Mouse (Mus musculus) lung, embryonic 15.5 days (tissue): ENCODE results near the gene Odc1. TPM values are rescaled to one million over a fixed set of nuclear protein-coding genes. Genes with fewer than 3 reads are reported as not detected.
A peak's percentile ranks its signal among the peaks of the same experiment; 100 is the strongest.

Experiments
- ATAC-seq: fragments of 200-750 bp; cut with Nextera tagmentation; 2 replicates; pipeline ENCODE4 v1.8.0; 2017; ENCODE audit warnings: moderate number of reproducible peaks, borderline replicate concordance; ENCODE audit not compliant: low FRiP score, low TSS enrichment; ENCODE audit errors: extremely low read depth
- H3K27ac ChIP-seq: fragments of 300-500 bp; sonication (generic); 2 replicates; pipeline ENCODE4 v1.5.1; 2015; ENCODE audit warnings: moderate library complexity, mild to moderate bottlenecking, inconsistent platforms
- H3K27me3 ChIP-seq: fragments of 300-500 bp; sonication (generic); 2 replicates; pipeline ENCODE4 v1.6.1; 2015; ENCODE audit warnings: inconsistent platforms
- H3K36me3 ChIP-seq: fragments of 300-500 bp; sonication (generic); 2 replicates; pipeline ENCODE4 v1.6.1; 2015; ENCODE audit warnings: inconsistent platforms
- H3K4me1 ChIP-seq: fragments of 300-500 bp; sonication (generic); 2 replicates; pipeline ENCODE4 v1.6.1; 2015; ENCODE audit warnings: inconsistent platforms
- H3K4me2 ChIP-seq: fragments of 300-500 bp; sonication (generic); 2 replicates; pipeline ENCODE4 v1.6.1; 2015; ENCODE audit warnings: inconsistent platforms, mild to moderate bottlenecking, moderate library complexity
- H3K4me3 ChIP-seq: fragments of 300-500 bp; sonication (generic); 2 replicates; pipeline ENCODE4 v1.5.1; 2015; ENCODE audit warnings: mild to moderate bottlenecking, inconsistent platforms
- H3K9ac ChIP-seq: fragments of 300-500 bp; sonication (generic); 2 replicates; pipeline ENCODE4 v1.6.1; 2015; ENCODE audit warnings: inconsistent platforms
- H3K9me3 ChIP-seq: fragments of 300-500 bp; sonication (generic); 2 replicates; pipeline ENCODE4 v1.6.1; 2016; ENCODE audit warnings: inconsistent platforms
- WGBS: fragments of 180-500 bp; shearing (Covaris S2); methylation state at CpG from one replicate; pipeline ENCODE4 v1.1.7; 2015; 5-methylcytosine and 5-hydroxymethylcytosine counted together
- polyA plus RNA-seq: library from polyadenylated mRNA; unstranded; fragments of >200 nt; fragmentation: Nextera tagmentation; extraction: Ambion mirVana; gene quantifications from 2 replicates; pipeline ENCODE4 v1.2.1, GENCODE M21; 2015

Odc1 gene
- polyA plus RNA-seq, 1 experiment from 2014 or later = 192 TPM

DNA sequence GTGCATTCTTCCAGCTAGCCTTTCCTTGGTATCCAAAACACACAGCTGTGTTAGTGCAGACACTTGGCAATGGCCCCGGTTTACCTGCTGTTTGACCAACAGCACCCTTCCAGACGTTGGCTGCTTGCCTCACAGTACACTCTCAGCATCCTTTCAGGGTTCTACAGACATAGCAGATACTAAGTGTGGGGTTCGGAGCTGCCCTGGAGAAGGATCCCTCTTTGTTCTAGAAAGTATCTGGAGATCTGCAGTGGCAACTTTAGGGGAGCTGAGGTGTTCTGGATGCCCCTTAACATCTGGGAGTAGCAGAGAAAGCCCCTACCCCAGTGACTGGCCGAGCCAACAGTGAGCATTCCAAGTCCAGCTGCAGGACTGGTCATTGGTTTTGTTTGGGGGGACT, 30.0 kb downstream of the Odc1 start:
- ATAC-seq = no peak
- H3K36me3 ChIP-seq = no peaks in the 10 kb centered on the region

DNA sequence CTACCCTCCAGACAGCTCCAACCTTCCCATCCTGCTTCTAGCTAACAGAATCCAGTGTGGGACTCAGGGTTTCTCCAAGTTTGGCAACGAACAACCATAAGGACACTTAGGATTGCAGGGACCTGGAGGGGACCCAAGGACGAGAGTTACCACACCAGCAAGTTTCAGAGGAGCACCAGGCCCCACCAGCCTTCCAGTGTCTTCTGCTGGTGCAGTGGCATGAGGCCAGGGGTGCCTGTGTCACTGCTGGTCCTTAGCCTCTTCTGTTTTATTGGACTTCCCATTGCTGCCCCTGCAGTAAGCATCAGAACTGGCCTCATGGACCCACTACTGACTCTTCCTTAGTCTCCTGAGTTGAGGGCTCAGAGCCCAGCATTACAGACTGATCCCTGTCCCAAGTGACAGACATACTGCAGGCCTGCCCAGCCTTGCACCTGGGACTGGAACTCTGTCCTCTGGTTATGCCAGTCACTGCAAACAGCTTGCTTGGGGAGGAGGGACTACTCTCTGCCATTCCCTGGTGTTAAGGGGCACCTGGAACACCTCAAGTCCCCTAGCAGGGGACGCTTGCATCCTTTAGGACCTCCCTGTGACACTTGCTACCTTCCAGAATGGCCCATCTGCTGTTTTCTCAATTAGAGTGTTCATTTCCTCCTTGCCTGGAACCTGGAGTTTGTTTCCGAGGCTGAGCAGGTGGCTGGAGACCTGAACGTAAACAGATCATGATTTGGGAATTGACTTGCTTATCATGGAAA, 30.7 kb downstream of the Odc1 start:
- ATAC-seq = no peak
- Histone ChIP-seq H3K4me1 (peaks cover 9% of the 10 kb centered on the region; the same call in 1 of the 2 replicates), H3K27me3 (no peaks in the 10 kb centered on the region), H3K4me3 (no peak overlapping the region), H3K4me2 (no peak overlapping the region), H3K36me3 (no peaks in the 10 kb centered on the region), H3K9ac (no peak overlapping the region), H3K27ac (no peak overlapping the region), H3K9me3 (no peaks in the 10 kb centered on the region)
- WGBS = 49% methylated on average over 5 of the region's 5 CpGs

More for the DNA sequence above, 30.0 kb downstream of the Odc1 start:
- H3K4me2 ChIP-seq = no peak overlapping the region
- WGBS = 76% methylated on average over 4 of the region's 4 CpGs
- no peaks in the 10 kb centered on the region for H3K9me3 ChIP-seq
- H3K27me3 ChIP-seq = no peaks in the 10 kb centered on the region
- H3K4me3 ChIP-seq = no peak overlapping the region
- H3K9ac ChIP-seq = no peak overlapping the region
- no peak overlapping the region for H3K27ac ChIP-seq
- H3K4me1 ChIP-seq = peaks cover 9% of the 10 kb centered on the region; the same call in 1 of the 2 replicates

DNA sequence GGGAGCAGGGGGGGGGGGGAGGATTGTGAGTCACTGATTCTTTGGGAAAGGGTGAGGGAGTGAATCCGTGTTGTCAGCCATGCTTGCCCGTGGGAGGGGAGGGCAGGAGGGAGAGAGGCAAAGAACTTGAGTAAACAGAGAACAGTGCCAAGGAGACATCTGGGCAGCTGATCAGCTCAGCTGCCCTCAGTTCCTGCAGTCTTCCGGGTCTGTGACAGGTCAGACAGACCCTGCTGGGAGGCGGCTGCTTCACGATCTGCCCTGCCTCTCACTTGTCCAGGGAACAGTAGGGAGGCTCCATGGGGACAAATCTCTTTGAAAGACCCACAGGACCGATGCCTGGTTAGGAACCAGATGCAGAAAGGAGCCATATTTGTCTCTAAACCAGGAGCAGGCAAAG, 31.4 kb downstream of the Odc1 start:
- Histone ChIP-seq H3K9me3 (no peaks in the 10 kb centered on the region), H3K4me2 (peak overlapping the region; percentile 9; the same call in 1 of the 2 replicates), H3K27ac (no peak overlapping the region), H3K4me1 (peaks cover 9% of the 10 kb centered on the region; the same call in 1 of the 2 replicates), H3K4me3 (no peak overlapping the region), H3K27me3 (no peaks in the 10 kb centered on the region), H3K9ac (no peak overlapping the region), H3K36me3 (no peaks in the 10 kb centered on the region)
- ATAC-seq = peak; percentile 56; the same call in 1 of the 2 replicates
- WGBS = 5% methylated on average over 6 of the region's 6 CpGs

GRCm38 (mm10) chr12:17578601-17579000, 34.0 kb downstream of the Odc1 start:
- no peaks in the 10 kb centered on the region for H3K9me3 ChIP-seq
- H3K4me3 ChIP-seq = no peak overlapping the region
- H3K27me3 ChIP-seq = no peaks in the 10 kb centered on the region
- 34% methylated on average over 4 of the region's 4 CpGs for WGBS
- no peaks in the 10 kb centered on the region for H3K36me3 ChIP-seq
- H3K9ac ChIP-seq = no peak overlapping the region
- H3K27ac ChIP-seq = no peak overlapping the region
- H3K4me2 ChIP-seq = no peak overlapping the region
- peaks cover 9% of the 10 kb centered on the region; the same call in 1 of the 2 replicates for H3K4me1 ChIP-seq
- ATAC-seq = no peak

GRCm38 (mm10) chr12:17581001-17581400, 36.4 kb downstream of the Odc1 start:
- peaks cover 9% of the 10 kb centered on the region; the same call in 1 of the 2 replicates for H3K4me1 ChIP-seq
- WGBS = 57% methylated on average over 6 of the region's 6 CpGs
- no peaks in the 10 kb centered on the region for H3K36me3 ChIP-seq
- no peaks in the 10 kb centered on the region for H3K27me3 ChIP-seq
- ATAC-seq = no peak
- H3K9ac ChIP-seq = no peak overlapping the region
- H3K27ac ChIP-seq = no peak overlapping the region
- H3K4me3 ChIP-seq = no peak overlapping the region
- no peak overlapping the region for H3K4me2 ChIP-seq
- no peaks in the 10 kb centered on the region for H3K9me3 ChIP-seq

- 0 out of 2 replicates have a peak, but pooled peaks cover 2% of the 10 kb centered on the region for H3K4me1 ChIP-seq
- no peaks in the 10 kb centered on the region for H3K27me3 ChIP-seq
- H3K9me3 ChIP-seq = no peaks in the 10 kb centered on the region
- H3K4me2 ChIP-seq = no peak overlapping the region
- H3K36me3 ChIP-seq = no peaks in the 10 kb centered on the region
- H3K9ac ChIP-seq = no peak overlapping the region
- no peak for ATAC-seq
- H3K4me3 ChIP-seq = no peak overlapping the region
- no peak overlapping the region for H3K27ac ChIP-seq
- WGBS = 89% methylated on average over 4 of the region's 4 CpGs
Observed at GRCm38 (mm10) chr12:17582406-17582805, 37.8 kb downstream of the Odc1 start.

- no peak overlapping the region for H3K9ac ChIP-seq
- no peak overlapping the region for H3K4me3 ChIP-seq
- H3K27ac ChIP-seq = no peak overlapping the region
- no peak overlapping the region for H3K4me2 ChIP-seq
- 0 out of 2 replicates have a peak, but pooled peaks cover 2% of the 10 kb centered on the region for H3K4me1 ChIP-seq
- ATAC-seq = no peak
- H3K9me3 ChIP-seq = no peaks in the 10 kb centered on the region
- no peaks in the 10 kb centered on the region for H3K27me3 ChIP-seq
- no peaks in the 10 kb centered on the region for H3K36me3 ChIP-seq
- 26% methylated on average over 3 of the region's 3 CpGs for WGBS
Observed at GRCm38 (mm10) chr12:17583860-17584259, 39.3 kb downstream of the Odc1 start.

DNA sequence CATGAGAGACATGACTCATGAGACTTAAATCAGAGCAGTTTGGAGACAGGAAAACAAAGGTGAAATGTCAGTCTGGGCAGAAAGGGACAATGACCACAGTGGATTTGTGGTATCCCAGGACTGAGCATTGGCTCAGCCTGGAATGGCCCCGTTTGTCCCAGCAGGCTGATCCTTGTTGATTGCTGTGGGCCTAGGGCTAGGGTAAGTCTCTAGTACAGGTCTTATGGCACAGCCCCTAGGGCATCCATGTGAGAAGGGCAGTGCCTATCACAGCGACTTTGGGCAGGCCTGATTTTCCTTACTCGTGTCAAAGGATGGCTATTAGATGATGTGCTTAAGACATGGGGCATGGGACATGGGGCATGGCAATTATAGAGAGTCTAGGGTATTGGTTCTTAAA, 41.4 kb downstream of the Odc1 start:
- no peak for ATAC-seq

DNA sequence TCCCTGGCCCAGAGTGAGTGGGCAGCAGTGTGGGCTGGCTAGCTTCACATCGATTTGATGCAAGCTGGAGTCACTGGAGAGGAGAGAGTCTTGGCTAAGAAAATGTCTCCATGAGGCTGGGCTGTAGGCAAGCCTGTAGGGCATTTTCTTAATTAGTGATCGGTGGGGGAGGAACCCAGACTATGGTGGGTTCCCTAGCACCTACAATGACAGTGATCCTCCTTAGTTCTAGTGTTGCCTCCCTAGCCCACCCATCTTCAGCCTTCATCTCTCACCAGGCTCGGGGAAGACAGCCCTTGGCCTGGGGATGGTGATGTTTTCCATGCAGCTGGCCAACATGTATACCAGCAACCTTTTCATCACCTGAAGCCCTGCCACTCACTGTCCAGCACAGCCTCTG, 43.8 kb downstream of the Odc1 start:
- Histone ChIP-seq H3K4me1 (0 out of 2 replicates have a peak, but pooled peaks cover 2% of the 10 kb centered on the region), H3K4me3 (no peak overlapping the region), H3K27ac (no peak overlapping the region), H3K9ac (no peak overlapping the region), H3K36me3 (no peaks in the 10 kb centered on the region), H3K9me3 (no peaks in the 10 kb centered on the region), H3K27me3 (no peaks in the 10 kb centered on the region), H3K4me2 (no peak overlapping the region)
- ATAC-seq = no peak
- WGBS = 80% methylated on average over 3 of the region's 3 CpGs

More for the DNA sequence above, 41.4 kb downstream of the Odc1 start:
- Histone ChIP-seq H3K27ac (no peak overlapping the region), H3K36me3 (no peaks in the 10 kb centered on the region), H3K4me3 (no peak overlapping the region), H3K4me1 (0 out of 2 replicates have a peak, but pooled peaks cover 2% of the 10 kb centered on the region), H3K4me2 (no peak overlapping the region), H3K9ac (no peak overlapping the region), H3K9me3 (no peaks in the 10 kb centered on the region), H3K27me3 (no peaks in the 10 kb centered on the region)
- 77% methylated on average over 3 of the region's 3 CpGs for WGBS

DNA sequence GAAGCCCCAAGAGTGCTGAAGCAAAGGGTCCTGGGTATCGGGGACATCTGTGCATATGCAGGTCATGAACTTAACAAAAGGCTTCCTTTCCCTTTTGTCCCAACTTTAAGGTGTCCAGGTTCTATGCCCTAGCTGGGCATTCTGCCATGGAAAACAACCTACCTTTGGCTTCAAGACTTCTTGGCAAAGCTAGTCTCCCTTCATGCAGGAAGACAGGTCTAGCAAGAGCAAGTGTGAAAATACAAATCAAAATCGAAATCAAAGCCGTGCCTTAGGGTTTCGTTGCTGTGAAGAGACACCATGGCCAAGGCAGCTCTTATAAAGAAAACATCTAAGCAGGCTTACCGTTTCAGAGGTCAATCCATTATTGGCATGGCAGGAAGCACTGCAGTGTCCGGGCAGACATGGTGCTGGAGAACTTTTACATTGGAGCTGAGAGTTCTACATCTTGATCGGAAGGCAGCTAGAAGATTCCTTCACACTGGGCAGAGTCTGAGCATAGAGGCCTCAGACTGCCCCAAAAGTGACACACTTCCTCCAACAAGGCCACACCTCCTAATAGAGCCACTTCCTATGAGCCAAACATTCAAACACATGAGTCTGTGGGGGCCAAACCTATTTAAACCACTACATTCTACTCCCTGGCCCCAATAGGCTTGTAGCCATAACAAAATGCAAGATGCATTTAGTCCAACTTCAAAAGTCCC, 44.5 kb downstream of the Odc1 start:
- Histone ChIP-seq H3K9me3 (no peaks in the 10 kb centered on the region), H3K27ac (no peak overlapping the region), H3K4me2 (no peak overlapping the region), H3K9ac (no peak overlapping the region), H3K36me3 (no peaks in the 10 kb centered on the region), H3K27me3 (no peaks in the 10 kb centered on the region), H3K4me1 (no peaks in the 10 kb centered on the region), H3K4me3 (no peak overlapping the region)
- 85% methylated on average over 7 of the region's 7 CpGs for WGBS
- no peak for ATAC-seq

- Histone ChIP-seq H3K9ac (no peak overlapping the region), H3K9me3 (no peaks in the 10 kb centered on the region), H3K27me3 (no peaks in the 10 kb centered on the region), H3K36me3 (no peaks in the 10 kb centered on the region), H3K4me3 (no peak overlapping the region), H3K4me1 (no peaks in the 10 kb centered on the region), H3K4me2 (no peak overlapping the region), H3K27ac (no peak overlapping the region)
- WGBS = 76% methylated on average over 4 of the region's 4 CpGs
- no peak for ATAC-seq
Observed at GRCm38 (mm10) chr12:17591249-17591648, 46.7 kb downstream of the Odc1 start.

GRCm38 (mm10) chr12:17593956-17594355, 49.4 kb downstream of the Odc1 start:
- no peak overlapping the region for H3K4me3 ChIP-seq
- no peak for ATAC-seq
- H3K27me3 ChIP-seq = no peaks in the 10 kb centered on the region
- no peak overlapping the region for H3K4me2 ChIP-seq
- no peak overlapping the region for H3K27ac ChIP-seq
- H3K9me3 ChIP-seq = no peaks in the 10 kb centered on the region
- H3K9ac ChIP-seq = no peak overlapping the region
- no peaks in the 10 kb centered on the region for H3K36me3 ChIP-seq
- WGBS = 75% methylated on average over 2 of the region's 2 CpGs
- no peaks in the 10 kb centered on the region for H3K4me1 ChIP-seq
